Mouse (Mus musculus) ovary, adult 10 weeks (tissue): Measurements from ENCODE around the gene Ppm1m. TPM values are rescaled to one million over a fixed set of nuclear protein-coding genes. Genes with fewer than 3 reads are reported as not detected.

Source experiments
- polyA plus RNA-seq: library from polyadenylated mRNA; stranded (reverse); fragments of 350-450 nt; fragmentation: Illumina TruSeq; extraction: RNeasy Lipid Tissue Mini Kit (QIAGEN cat#74804); gene quantifications from one replicate; pipeline ENCODE4 v1.2.3, GENCODE M21; 2014

The Ppm1m gene
- polyA plus RNA-seq = 3.6 TPM

DNA sequence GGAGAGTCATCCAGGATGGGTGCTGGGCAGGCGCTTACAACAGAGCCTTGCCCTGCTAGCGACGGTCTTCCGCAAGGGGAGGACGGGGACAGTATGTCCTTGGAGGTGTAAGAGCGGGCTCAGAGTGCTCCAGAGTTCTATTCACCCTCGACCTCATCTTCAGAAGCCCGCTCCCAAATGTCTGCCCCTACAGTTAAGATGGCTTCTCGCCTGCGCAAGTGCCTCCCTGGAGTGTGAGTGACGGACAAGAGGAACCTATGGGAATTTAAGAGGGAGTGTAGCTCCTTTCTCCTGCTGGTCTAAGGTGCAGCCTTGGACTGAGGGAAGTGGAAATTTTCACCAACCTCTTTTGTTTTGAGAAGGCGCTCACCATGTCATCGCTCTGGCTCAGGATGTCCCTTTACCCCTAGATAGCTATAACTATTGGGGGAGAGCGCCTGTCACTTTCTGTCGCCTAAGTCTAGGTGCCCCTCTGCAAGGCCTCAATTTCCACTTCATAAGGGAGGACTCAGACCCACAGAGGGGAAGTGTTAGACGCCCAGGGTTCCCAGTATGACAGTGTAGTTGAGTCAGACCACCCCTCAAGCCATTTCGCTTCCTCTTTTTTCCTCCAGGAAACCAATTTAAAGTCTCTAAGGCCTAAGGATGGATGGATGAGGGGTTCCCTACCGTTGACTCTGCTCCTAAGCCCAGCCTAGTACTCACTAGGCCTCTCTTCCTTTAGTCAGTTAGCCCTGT is at the start of gene Ppm1m:
Gene Ppm1m, minus strand, starts transcription at position 212 of the 738 bp plus-strand sequence.

DNA sequence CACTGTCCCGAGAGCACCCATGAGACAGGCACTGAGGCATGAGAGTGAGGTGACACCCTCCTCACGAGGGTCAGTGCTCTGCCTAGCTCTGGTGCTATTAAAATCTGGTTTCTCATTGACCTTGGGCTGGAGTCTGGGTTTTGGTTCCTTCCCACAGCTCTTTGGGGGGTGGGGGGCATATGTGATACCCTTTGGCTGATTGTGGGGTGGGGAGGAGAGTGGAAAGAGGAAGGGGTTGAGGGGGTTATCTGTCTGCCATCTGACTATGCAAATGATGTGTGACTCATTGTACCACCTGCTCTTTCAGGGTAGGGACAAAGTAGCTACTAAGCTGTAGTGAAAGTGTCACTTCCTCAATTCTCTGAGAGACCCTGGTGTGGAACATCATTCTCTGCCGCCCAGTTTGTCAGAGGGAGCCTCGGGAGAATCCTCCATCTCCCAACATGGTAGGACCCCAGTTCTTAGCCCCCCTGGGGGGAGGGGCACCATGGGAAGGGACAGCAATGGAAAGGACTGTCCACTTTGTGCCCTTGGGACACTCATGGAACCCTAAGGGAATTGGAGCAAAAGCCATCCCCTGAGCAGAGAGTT is 22.8 kb upstream of the Ppm1m start, which contains the start of gene Tlr9:
Gene Tlr9, plus strand, starts transcription at position 338 of the 591 bp plus-strand sequence.

GRCm38 (mm10) chr9:106202819-106203636 is 3.5 kb upstream of the Ppm1m start, which contains the start of gene Twf2:
TSS of gene Twf2 (plus strand) at chr9:106203108.

GRCm38 (mm10) chr9:106170556-106171345 is 28.8 kb downstream of the Ppm1m start, which contains the start of gene Wdr82:
TSS of gene Wdr82 (plus strand) at chr9:106170928.

GRCm38 (mm10) chr9:106158037-106158491 is 41.5 kb downstream of the Ppm1m start, which contains the start of gene Glyctk:
TSS of gene Glyctk (minus strand) at chr9:106158138.

Other genes with a start within 250 kb of the Ppm1m start
- gene Col6a5, start 239.1 kb downstream of the Ppm1m start, polyA plus RNA-seq = 6.1 TPM
- gene Col6a4, start 103.0 kb downstream of the Ppm1m start, polyA plus RNA-seq = 40.0 TPM
- not detected for gene Glyctk, start 41.6 kb downstream of the Ppm1m start, polyA plus RNA-seq
- 164 TPM for gene Wdr82, start 28.8 kb downstream of the Ppm1m start, polyA plus RNA-seq
- not detected for gene Twf2, start 3.4 kb upstream of the Ppm1m start, polyA plus RNA-seq
- gene Tlr9, start 22.9 kb upstream of the Ppm1m start, polyA plus RNA-seq = 0.11 TPM
- 30.9 TPM for gene Alas1, start 48.9 kb upstream of the Ppm1m start, polyA plus RNA-seq
- gene Poc1a, start 81.3 kb upstream of the Ppm1m start, polyA plus RNA-seq = 2.0 TPM
- 23.3 TPM for gene Dusp7, start 168.9 kb upstream of the Ppm1m start, polyA plus RNA-seq
- gene Rpl29, start 229.7 kb upstream of the Ppm1m start, polyA plus RNA-seq = 40.9 TPM
- not detected for gene Acy1, start 238.6 kb upstream of the Ppm1m start, polyA plus RNA-seq
- gene Abhd14b, start 247.7 kb upstream of the Ppm1m start, polyA plus RNA-seq = 7.1 TPM
- gene Abhd14a, start 247.9 kb upstream of the Ppm1m start, polyA plus RNA-seq = 1.3 TPM